Mouse (Mus musculus): ENCODE data around the gene Amacr.
A peak's percentile ranks its signal among the peaks of the same experiment; 100 is the strongest.
"Not testable (repeated sequence)": the region's sequence is repeated elsewhere in the genome, so short reads cannot be mapped to it uniquely, and the experiment has no call there.

Gene Amacr

GRCm38 (mm10) chr15:10981377-10982063 lies at the start of gene Amacr:
Amacr (plus strand) TSS chr15:10981756.
- peak; percentile 91 for DNase-seq (ENCODE audit: low spot score)

GRCm38 (mm10) chr15:10933930-10934329 lies 47.6 kb upstream of the Amacr start:
- DNase-seq (ENCODE audit: low spot score) = no peak

- peak; percentile 21 for DNase-seq (ENCODE audit: low spot score)
These were observed 41.1 kb upstream of the Amacr start for GRCm38 (mm10) chr15:10940148-10941108.

GRCm38 (mm10) chr15:10941901-10942300 lies 39.7 kb upstream of the Amacr start:
- no peak for DNase-seq (ENCODE audit: low spot score)

GRCm38 (mm10) chr15:10947852-10948251 lies 33.7 kb upstream of the Amacr start:
- no peak for DNase-seq (ENCODE audit: low spot score)

- DNase-seq (ENCODE audit: low spot score) = no peak
These were observed 29.4 kb upstream of the Amacr start, which contains the start of gene C1qtnf3 for GRCm38 (mm10) chr15:10951951-10952759. C1qtnf3 (plus strand) TSS chr15:10952332.

- DNase-seq (ENCODE audit: low spot score) = no peak
These were observed 28.7 kb upstream of the Amacr start for GRCm38 (mm10) chr15:10952760-10953305.

GRCm38 (mm10) chr15:10953465-10953864 lies 28.1 kb upstream of the Amacr start:
- no peak for DNase-seq (ENCODE audit: low spot score)

- DNase-seq (ENCODE audit: low spot score) = no peak
These were observed 27.1 kb upstream of the Amacr start for GRCm38 (mm10) chr15:10954381-10955016.

- DNase-seq (ENCODE audit: low spot score) = no peak
These were observed 26.4 kb upstream of the Amacr start for GRCm38 (mm10) chr15:10955156-10955555.

- DNase-seq (ENCODE audit: low spot score) = no peak
These were observed 24.9 kb upstream of the Amacr start for GRCm38 (mm10) chr15:10956706-10957105.

GRCm38 (mm10) chr15:10959277-10960026 lies 22.1 kb upstream of the Amacr start:
- DNase-seq (ENCODE audit: low spot score) = no peak

- no peak for DNase-seq (ENCODE audit: low spot score)
These were observed 21.3 kb upstream of the Amacr start for GRCm38 (mm10) chr15:10960267-10960666.

GRCm38 (mm10) chr15:10962601-10963000 lies 19.0 kb upstream of the Amacr start:
- DNase-seq (ENCODE audit: low spot score) = no peak

GRCm38 (mm10) chr15:10969439-10969838 lies 12.1 kb upstream of the Amacr start:
- no peak for DNase-seq (ENCODE audit: low spot score)

- DNase-seq (ENCODE audit: low spot score) = no peak
These were observed 10.8 kb upstream of the Amacr start for GRCm38 (mm10) chr15:10970777-10971176.

- no peak for DNase-seq (ENCODE audit: low spot score)
These were observed 4.4 kb upstream of the Amacr start for GRCm38 (mm10) chr15:10977151-10977550.

GRCm38 (mm10) chr15:10980712-10981111 lies 844 bp upstream of the Amacr start:
- no peak for DNase-seq (ENCODE audit: low spot score)

GRCm38 (mm10) chr15:10982064-10982435 lies 494 bp downstream of the Amacr start:
- DNase-seq (ENCODE audit: low spot score) = no peak

- no peak for DNase-seq (ENCODE audit: low spot score)
These were observed 4.2 kb downstream of the Amacr start for GRCm38 (mm10) chr15:10985756-10986155.

GRCm38 (mm10) chr15:10986477-10986876 lies 4.9 kb downstream of the Amacr start:
- not testable (repeated sequence) for DNase-seq (ENCODE audit: low spot score)

All from retina, embryonic 14.5 days (tissue).